Mouse (Mus musculus): ENCODE measurements around the gene Nek1. TPM values are rescaled to one million over a fixed set of nuclear protein-coding genes. Genes with fewer than 3 reads are reported as not detected.

Gene Nek1
- polyA plus RNA-seq, 2 experiments: 10.8 to 23.0 TPM

DNA sequence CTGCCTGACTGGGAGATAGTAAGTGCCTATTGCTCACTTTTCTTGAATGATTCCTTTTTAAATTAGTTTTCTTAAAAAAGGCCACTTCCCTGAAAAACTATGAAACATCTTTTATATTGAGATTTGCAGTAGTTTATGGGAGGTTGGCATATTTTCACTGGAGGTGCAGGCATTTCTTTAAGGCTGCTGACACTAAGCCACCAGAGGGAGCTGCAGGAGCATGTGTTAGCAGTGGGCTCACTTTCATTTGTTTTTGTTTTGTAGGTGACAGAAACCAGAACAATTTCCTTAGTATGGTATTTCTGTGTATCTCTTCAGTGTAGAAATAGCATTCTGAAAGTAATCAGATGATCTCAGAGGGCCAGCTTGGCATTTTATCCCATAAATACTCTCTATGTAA is 49.0 kb downstream of the Nek1 start:
- DNase-seq (ENCODE audit: low spot score) (peak; percentile 80), ATAC-seq (ENCODE audit: low FRiP score, low read depth) (no peak)
- Histone ChIP-seq H3K36me3 (ENCODE audit: control insufficient read depth, insufficient read depth, low read length) (peaks cover 6% of the 10 kb centered on the region), H3K27ac (replicated peaks; ENCODE audit: low read depth, low read length) (no peak overlapping the region), H3K9ac (ENCODE audit: low read depth, low read length, severe bottlenecking) (no peak overlapping the region), H3K9me3 (ENCODE audit: control insufficient read depth, low read length) (no peaks in the 10 kb centered on the region), H3K4me1 (ENCODE audit: control insufficient read depth, insufficient read depth, low read length) (no peaks in the 10 kb centered on the region), H3K4me3 (replicated peaks; ENCODE audit: low read length) (no peak overlapping the region), H3K27me3 (ENCODE audit: control insufficient read depth, insufficient read depth, low read length) (no peaks in the 10 kb centered on the region), H3K4me2 (replicated peaks; ENCODE audit: low read depth, low read length, severe bottlenecking) (no peak overlapping the region)
- no peak for TF ChIP-seq POLR2A (IDR thresholded peaks at IDR 0.05; ENCODE audit: borderline replicate concordance, extremely low read depth, insufficient read depth, insufficient read length)

DNA sequence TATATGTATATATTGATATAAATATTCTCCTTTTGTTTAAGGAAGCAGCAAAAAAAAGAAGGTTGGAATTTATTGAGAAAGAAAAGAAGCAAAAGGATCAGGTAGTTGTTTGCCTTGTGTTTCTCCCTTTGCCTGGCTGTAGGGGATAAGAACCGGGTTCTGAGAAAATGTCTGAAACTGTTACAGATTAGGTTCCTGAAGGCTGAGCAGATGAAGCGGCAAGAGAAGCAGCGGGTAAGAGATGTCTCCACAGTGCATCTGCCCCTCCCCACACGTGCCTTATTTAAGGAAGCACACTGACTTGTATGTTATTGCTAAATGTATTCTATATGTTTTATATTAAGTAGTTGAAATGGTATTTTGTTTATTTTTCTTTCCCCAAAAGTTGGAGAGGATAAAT is 50.9 kb downstream of the Nek1 start:
- H3K4me1 ChIP-seq (ENCODE audit: control insufficient read depth, insufficient read depth, low read length): no peaks in the 10 kb centered on the region
- H3K4me2 ChIP-seq (replicated peaks; ENCODE audit: low read depth, low read length, severe bottlenecking): no peak overlapping the region
- H3K9me3 ChIP-seq (ENCODE audit: control insufficient read depth, low read length): no peaks in the 10 kb centered on the region
- H3K36me3 ChIP-seq (ENCODE audit: control insufficient read depth, insufficient read depth, low read length): peaks cover 2% of the 10 kb centered on the region; the same call in 1 of the 2 replicates
- no peak overlapping the region for H3K4me3 ChIP-seq (replicated peaks; ENCODE audit: low read length)
- H3K9ac ChIP-seq (ENCODE audit: low read depth, low read length, severe bottlenecking): no peak overlapping the region
- H3K27ac ChIP-seq (replicated peaks; ENCODE audit: low read depth, low read length): no peak overlapping the region
- TF ChIP-seq POLR2A (IDR thresholded peaks at IDR 0.05; ENCODE audit: borderline replicate concordance, extremely low read depth, insufficient read depth, insufficient read length): no peak
- 93% methylated on average over 4 of the region's 4 CpGs for whole genome bisulfite sequencing
- no peaks in the 10 kb centered on the region for H3K27me3 ChIP-seq (ENCODE audit: control insufficient read depth, insufficient read depth, low read length)
- no peak for DNase-seq (ENCODE audit: low spot score)
- no peak for ATAC-seq (ENCODE audit: low FRiP score, low read depth)

DNA sequence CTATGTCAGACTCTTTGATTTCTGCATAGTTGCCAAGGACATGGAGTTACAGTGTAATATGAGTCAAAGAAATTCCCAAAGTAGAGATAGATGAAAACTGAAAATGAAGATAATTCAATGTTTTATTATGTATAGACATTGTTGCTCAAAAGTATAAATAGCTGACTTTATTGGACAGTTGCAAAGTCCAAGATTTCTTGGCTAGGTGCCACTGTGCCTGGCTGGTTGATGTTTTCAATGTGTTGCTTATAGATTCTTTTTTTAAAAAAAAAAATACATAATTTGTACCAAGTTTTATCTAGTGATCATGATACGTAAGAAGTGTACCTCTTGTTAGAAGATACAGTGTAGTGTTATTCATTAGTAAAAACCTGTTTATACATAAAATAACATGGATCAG is 53.8 kb downstream of the Nek1 start:
- DNase-seq (ENCODE audit: low spot score) (peak; percentile 39), ATAC-seq (ENCODE audit: low FRiP score, low read depth) (no peak)
- WGBS: 76% methylated on average over 1 of the region's 1 CpGs
- no peaks in the 10 kb centered on the region for H3K4me1 ChIP-seq (ENCODE audit: control insufficient read depth, insufficient read depth, low read length)
- TF ChIP-seq POLR2A (IDR thresholded peaks at IDR 0.05; ENCODE audit: borderline replicate concordance, extremely low read depth, insufficient read depth, insufficient read length): no peak
- H3K4me3 ChIP-seq (replicated peaks; ENCODE audit: low read length): no peak overlapping the region
- no peak overlapping the region for H3K9ac ChIP-seq (ENCODE audit: low read depth, low read length, severe bottlenecking)
- H3K9me3 ChIP-seq (ENCODE audit: control insufficient read depth, low read length): no peaks in the 10 kb centered on the region
- H3K36me3 ChIP-seq (ENCODE audit: control insufficient read depth, insufficient read depth, low read length): peaks cover 2% of the 10 kb centered on the region; the same call in 1 of the 2 replicates
- H3K27me3 ChIP-seq (ENCODE audit: control insufficient read depth, insufficient read depth, low read length): no peaks in the 10 kb centered on the region
- no peak overlapping the region for H3K4me2 ChIP-seq (replicated peaks; ENCODE audit: low read depth, low read length, severe bottlenecking)
- H3K27ac ChIP-seq (replicated peaks; ENCODE audit: low read depth, low read length): no peak overlapping the region

DNA sequence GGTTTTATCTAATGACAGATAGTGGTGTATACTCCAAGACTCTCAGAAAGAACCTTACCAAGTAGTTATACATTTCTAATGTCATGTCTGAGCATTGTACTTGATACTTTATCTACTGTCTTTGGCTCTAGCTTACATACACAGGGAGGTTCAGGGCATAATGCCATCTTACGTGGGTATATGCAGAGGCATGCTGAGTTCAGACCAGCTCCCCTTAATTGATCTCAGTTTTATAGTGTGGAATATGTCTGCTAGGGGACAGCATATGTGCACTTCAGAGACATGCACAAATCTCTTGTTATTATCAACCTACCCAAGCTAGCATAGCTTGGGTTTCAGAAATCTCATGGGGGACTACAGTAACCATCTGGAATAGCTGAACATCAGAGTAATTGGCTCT is 60.0 kb downstream of the Nek1 start:
- H3K27ac ChIP-seq (replicated peaks; ENCODE audit: low read depth, low read length): no peak overlapping the region
- no peaks in the 10 kb centered on the region for H3K27me3 ChIP-seq (ENCODE audit: control insufficient read depth, insufficient read depth, low read length)
- no peak overlapping the region for H3K4me2 ChIP-seq (replicated peaks; ENCODE audit: low read depth, low read length, severe bottlenecking)
- WGBS: 59% methylated on average over 1 of the region's 1 CpGs
- H3K36me3 ChIP-seq (ENCODE audit: control insufficient read depth, insufficient read depth, low read length): no peaks in the 10 kb centered on the region; the same call in 1 of the 2 replicates
- H3K9me3 ChIP-seq (ENCODE audit: control insufficient read depth, low read length): no peaks in the 10 kb centered on the region
- no peak for TF ChIP-seq POLR2A (IDR thresholded peaks at IDR 0.05; ENCODE audit: borderline replicate concordance, extremely low read depth, insufficient read depth, insufficient read length)
- no peak for ATAC-seq (ENCODE audit: low FRiP score, low read depth)
- no peak overlapping the region for H3K4me3 ChIP-seq (replicated peaks; ENCODE audit: low read length)
- no peaks in the 10 kb centered on the region for H3K4me1 ChIP-seq (ENCODE audit: control insufficient read depth, insufficient read depth, low read length)
- H3K9ac ChIP-seq (ENCODE audit: low read depth, low read length, severe bottlenecking): no peak overlapping the region
- no peak for DNase-seq (ENCODE audit: low spot score)

DNA sequence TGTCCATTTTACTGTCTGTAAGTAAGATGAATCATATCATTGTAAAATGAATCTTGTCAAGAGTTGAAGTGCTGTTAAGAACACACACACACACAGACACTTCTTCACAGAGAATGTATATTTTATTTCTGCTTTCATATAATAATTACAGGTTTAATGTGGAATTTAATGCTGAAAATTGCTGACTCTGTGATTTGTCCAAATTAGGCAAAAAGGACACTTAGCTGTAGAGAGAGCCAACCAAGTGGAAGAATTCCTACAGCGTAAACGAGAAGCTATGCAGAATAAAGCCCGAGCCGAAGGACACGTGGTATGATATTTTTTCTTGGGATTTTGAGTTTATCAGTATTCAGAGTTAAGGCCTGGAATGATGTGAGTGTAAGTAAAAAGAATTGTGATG is 61.3 kb downstream of the Nek1 start:
- ATAC-seq (ENCODE audit: low FRiP score, low read depth) (no peak), DNase-seq (ENCODE audit: low spot score) (no peak)
- 95% methylated on average over 5 of the region's 5 CpGs for WGBS
- no peaks in the 10 kb centered on the region; the same call in 1 of the 2 replicates for H3K36me3 ChIP-seq (ENCODE audit: control insufficient read depth, insufficient read depth, low read length)
- TF ChIP-seq POLR2A (IDR thresholded peaks at IDR 0.05; ENCODE audit: borderline replicate concordance, extremely low read depth, insufficient read depth, insufficient read length): no peak
- no peak overlapping the region for H3K9ac ChIP-seq (ENCODE audit: low read depth, low read length, severe bottlenecking)
- no peak overlapping the region for H3K27ac ChIP-seq (replicated peaks; ENCODE audit: low read depth, low read length)
- no peaks in the 10 kb centered on the region for H3K4me1 ChIP-seq (ENCODE audit: control insufficient read depth, insufficient read depth, low read length)
- no peaks in the 10 kb centered on the region for H3K9me3 ChIP-seq (ENCODE audit: control insufficient read depth, low read length)
- no peak overlapping the region for H3K4me3 ChIP-seq (replicated peaks; ENCODE audit: low read length)
- H3K4me2 ChIP-seq (replicated peaks; ENCODE audit: low read depth, low read length, severe bottlenecking): no peak overlapping the region
- no peaks in the 10 kb centered on the region for H3K27me3 ChIP-seq (ENCODE audit: control insufficient read depth, insufficient read depth, low read length)

DNA sequence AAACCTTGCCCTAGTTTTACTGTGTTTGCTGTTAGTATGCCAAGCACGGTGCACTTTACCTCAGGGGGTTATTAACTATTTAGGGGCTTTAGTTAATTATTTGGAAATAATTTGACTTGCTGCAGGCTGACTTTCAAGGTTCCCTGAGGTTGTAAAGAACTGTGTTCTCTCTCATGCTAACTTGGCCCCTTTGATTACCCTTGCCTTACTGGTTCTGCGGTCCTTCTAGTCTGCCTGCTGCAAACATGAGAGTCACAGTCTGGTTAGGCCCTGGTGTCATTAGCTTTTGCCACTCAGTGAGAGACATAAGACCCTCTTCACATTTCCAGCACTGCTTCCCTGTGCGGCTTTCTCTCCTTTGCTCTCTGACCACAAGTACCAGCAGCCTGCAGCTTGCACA is 64.0 kb downstream of the Nek1 start:
- Histone ChIP-seq H3K4me1 (ENCODE audit: control insufficient read depth, insufficient read depth, low read length) (no peaks in the 10 kb centered on the region), H3K27ac (replicated peaks; ENCODE audit: low read depth, low read length) (no peak overlapping the region), H3K9ac (ENCODE audit: low read depth, low read length, severe bottlenecking) (no peak overlapping the region), H3K36me3 (ENCODE audit: control insufficient read depth, insufficient read depth, low read length) (no peaks in the 10 kb centered on the region; the same call in 1 of the 2 replicates), H3K27me3 (ENCODE audit: control insufficient read depth, insufficient read depth, low read length) (no peaks in the 10 kb centered on the region), H3K4me2 (replicated peaks; ENCODE audit: low read depth, low read length, severe bottlenecking) (no peak overlapping the region), H3K9me3 (ENCODE audit: control insufficient read depth, low read length) (no peaks in the 10 kb centered on the region), H3K4me3 (replicated peaks; ENCODE audit: low read length) (no peak overlapping the region)
- TF ChIP-seq POLR2A (IDR thresholded peaks at IDR 0.05; ENCODE audit: borderline replicate concordance, extremely low read depth, insufficient read depth, insufficient read length): no peak
- WGBS: 38% methylated on average over 3 of the region's 3 CpGs
- no peak for ATAC-seq (ENCODE audit: low FRiP score, low read depth)
- DNase-seq (ENCODE audit: low spot score): no peak
